9 mouse cellular contexts compared by ENCODE assay signal in the genomic region with DNA sequence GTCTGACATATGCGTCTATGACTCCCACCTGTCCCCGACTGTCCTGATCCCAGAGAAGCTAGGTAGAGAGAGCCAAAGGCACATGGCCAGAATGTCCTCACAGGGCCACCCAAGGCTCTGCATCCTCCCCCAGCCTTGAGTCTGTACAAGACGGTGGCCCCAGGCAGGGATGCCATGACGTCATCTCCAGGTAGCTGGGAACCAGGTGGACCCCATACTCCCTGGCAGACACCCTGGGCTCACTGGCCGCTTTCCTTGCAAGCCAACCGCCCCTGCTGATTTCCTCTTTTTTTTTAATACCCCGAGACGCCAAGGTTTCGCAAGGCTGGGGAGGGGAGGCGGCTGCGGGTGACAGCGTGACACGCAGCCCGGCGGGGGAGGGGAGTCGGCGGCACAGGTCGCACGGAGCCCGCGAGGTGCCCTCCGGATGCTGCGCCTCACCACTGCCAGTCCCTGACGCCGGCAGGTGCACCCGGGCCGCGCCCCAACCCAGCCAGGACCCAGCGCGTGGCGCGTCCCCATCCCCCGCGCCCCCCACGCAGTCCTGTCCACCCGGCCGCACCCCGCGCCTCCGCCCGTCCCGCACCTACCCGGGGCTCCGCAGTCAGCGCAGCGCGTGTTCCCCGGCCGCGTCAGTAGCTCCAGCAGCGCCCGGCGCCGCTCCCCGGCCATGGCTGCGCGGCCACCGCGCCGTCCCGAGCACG. TPM values are rescaled to one million over a fixed set of nuclear protein-coding genes. Genes with fewer than 3 reads are reported as not detected.
A peak's percentile ranks its signal among the peaks of the same experiment; 100 is the strongest.
DNase-seq lines count a peak whose midpoint lies in the region; ATAC-seq and TF ChIP-seq lines count a peak whose summit lies in the region.
"Had no signal": no experiment of that assay in that cellular context is flagged by ENCODE, and none has a peak within 500 bp of the region (broad histone marks: within the 10 kb centered on the region; RNA-seq: fewer than 3 reads in every experiment).

No protein-coding gene starts in this region.

- H3K27me3 ChIP-seq in hindbrain, embryonic 10.5 days (ENCODE audit: insufficient read depth, poor library complexity, severe bottlenecking) = peaks cover 67% of the 10 kb centered on the region
- no peaks in the 10 kb centered on the region for H3K27me3 ChIP-seq in small intestine, adult 2 months (ENCODE audit: control insufficient read depth, insufficient read depth, low read length)

- intact Hi-C loops in left cerebral cortex, postnatal 25 days (cut with DNase I) = loop anchor here (1.0 to 2.0 kb wide), 2 partner anchors 43 to 72 kb away; partner anchors contain the start of gene Get4

- H3K27ac ChIP-seq in cortical plate, adult 2 months (ENCODE audit: insufficient read depth, low read length) = peak overlapping the region; percentile 69
- H3K27ac ChIP-seq in hindbrain, embryonic 10.5 days = peak overlapping the region; percentile 69
- peak overlapping the region; percentile 80 for H3K27ac ChIP-seq in small intestine, adult 2 months (ENCODE audit: insufficient read depth, low read depth, low read length)

- H3K4me1 ChIP-seq in cortical plate, adult 2 months (ENCODE audit: control insufficient read depth, insufficient read depth, low read length) = peaks cover 9% of the 10 kb centered on the region
- peaks cover 18% of the 10 kb centered on the region for H3K4me1 ChIP-seq in hindbrain, embryonic 10.5 days (replicated peaks)
- H3K4me1 ChIP-seq in small intestine, adult 2 months (ENCODE audit: control insufficient read depth, insufficient read depth, insufficient read length, low read length) = peaks cover 28% of the 10 kb centered on the region

- H3K36me3 ChIP-seq in hindbrain, embryonic 10.5 days = no peaks in the 10 kb centered on the region
- H3K36me3 ChIP-seq in small intestine, adult 2 months (ENCODE audit: control insufficient read depth, insufficient read depth, low read length) = peaks cover 9% of the 10 kb centered on the region

- H3K4me3 ChIP-seq in cortical plate, adult 2 months (ENCODE audit: insufficient read depth, low read length) = peak overlapping the region; percentile 73
- peak overlapping the region; percentile 76 for H3K4me3 ChIP-seq in hindbrain, embryonic 10.5 days
- H3K4me3 ChIP-seq in small intestine, adult 2 months (ENCODE audit: low read depth, low read length) = peak overlapping the region; percentile 71

- no peak for TF ChIP-seq CTCF in cortical plate, adult 2 months (IDR thresholded peaks at IDR 0.05; ENCODE audit: extremely low read depth, insufficient read depth, low read length)
- no peak for TF ChIP-seq CTCF in small intestine, adult 2 months (IDR thresholded peaks at IDR 0.05; ENCODE audit: extremely low read depth, insufficient read length, insufficient replicate concordance, low read depth, low read length)

- peak; percentile 71 for ATAC-seq in CD4-positive, CD25-positive, alpha-beta regulatory T cell, adult 4 months
- peak; percentile 60 for ATAC-seq in megakaryocyte, adult 5-6 weeks (ENCODE audit: poor library complexity, severe bottlenecking)

- no peak for TF ChIP-seq POLR2A in cortical plate, adult 2 months (IDR thresholded peaks at IDR 0.05; ENCODE audit: extremely low read depth, insufficient read depth, low read length)
- no peak for TF ChIP-seq POLR2A in small intestine, adult 2 months (IDR thresholded peaks at IDR 0.05; ENCODE audit: low read depth, low read length)

- 2% methylated on average over 60 of the region's 62 CpGs for WGBS in hindbrain, embryonic 10.5 days
- WGBS in small intestine, adult 2 months = 1% methylated on average over 61 of the region's 62 CpGs

- H3K9me3 ChIP-seq in hindbrain, embryonic 10.5 days = no peaks in the 10 kb centered on the region

- peak; percentile 29 for DNase-seq in A20 (ENCODE audit: low read depth, low spot score)
- peak; percentile 27 for DNase-seq in hindbrain, embryonic 10.5 days (ENCODE audit: low spot score)
- peak; percentile 61 to 62 for DNase-seq in left cerebral cortex, postnatal 25 days (ENCODE audit: low spot score in 2 of 2)
- no peak for DNase-seq in embryo, embryonic 10.5 days (ENCODE audit: low spot score)

RNA-seq across cellular contexts. Expression of gene Adap1, which starts 0.6 kb away (rescaled TPM):
- 1 to 10 TPM; 4.8 to 6.0 TPM for polyA plus RNA-seq in CD4-positive, CD25-positive, alpha-beta regulatory T cell, adult 4 months (2017; shearing (Covaris generic))
- 271 and 275 TPM in 2 replicates for polyA plus RNA-seq in cortical plate, adult 2 months (2012; rRNA removed)
- polyA plus RNA-seq in hindbrain, embryonic 10.5 days (2016; fragmentation: Nextera tagmentation; extraction: Ambion mirVana) = 0.65 and 1.5 TPM in 2 replicates
- 100 to 1,000 TPM; 295 to 315 TPM for total RNA-seq in left cerebral cortex, postnatal 25 days (2021)
- total RNA-seq in megakaryocyte, adult 5-6 weeks (2015) = 42.5 and 43.9 TPM in 2 replicates
- 56.9 and 61.1 TPM in 2 replicates for total RNA-seq in megakaryocyte, adult 5-6 weeks (2017)
- 57.8 and 234 TPM in 2 replicates for polyA plus RNA-seq in small intestine, adult 2 months (2012; rRNA removed)

RNA-seq across cellular contexts. Expression of gene Cox19, which starts 26.4 kb away (rescaled TPM):
- 10 to 100 TPM; 49.9 to 52.2 TPM for polyA plus RNA-seq in CD4-positive, CD25-positive, alpha-beta regulatory T cell, adult 4 months (2017; shearing (Covaris generic))
- polyA plus RNA-seq in cortical plate, adult 2 months (2012; rRNA removed) = 90.2 and 92.7 TPM in 2 replicates
- 116 and 147 TPM in 2 replicates for polyA plus RNA-seq in hindbrain, embryonic 10.5 days (2016; fragmentation: Nextera tagmentation; extraction: Ambion mirVana)
- 10 to 100 TPM; 65.6 to 70.7 TPM for total RNA-seq in left cerebral cortex, postnatal 25 days (2021)
- total RNA-seq in megakaryocyte, adult 5-6 weeks (2015) = 35.6 and 42.6 TPM in 2 replicates
- 20.0 and 24.6 TPM in 2 replicates for total RNA-seq in megakaryocyte, adult 5-6 weeks (2017)
- 58.8 and 104 TPM in 2 replicates for polyA plus RNA-seq in small intestine, adult 2 months (2012; rRNA removed)

RNA-seq across cellular contexts. Expression of gene Cyp2w1, which starts 27.6 kb away (rescaled TPM):
- polyA plus RNA-seq in CD4-positive, CD25-positive, alpha-beta regulatory T cell, adult 4 months (2017; shearing (Covaris generic)) = not detected
- polyA plus RNA-seq in cortical plate, adult 2 months (2012; rRNA removed) = not detected in 2 replicates
- not detected in 2 replicates for polyA plus RNA-seq in hindbrain, embryonic 10.5 days (2016; fragmentation: Nextera tagmentation; extraction: Ambion mirVana)
- total RNA-seq in left cerebral cortex, postnatal 25 days (2021) = not detected
- total RNA-seq in megakaryocyte, adult 5-6 weeks (2015) = not detected in 2 replicates
- total RNA-seq in megakaryocyte, adult 5-6 weeks (2017) = not detected in 2 replicates
- polyA plus RNA-seq in small intestine, adult 2 months (2012; rRNA removed) = 0.32 and 2.0 TPM in 2 replicates
- polyA plus RNA-seq: frontal cortex, adult 2 months had no signal

RNA-seq across cellular contexts. Expression of gene Gpr146, which starts 52.7 kb away (rescaled TPM):
- polyA plus RNA-seq in CD4-positive, CD25-positive, alpha-beta regulatory T cell, adult 4 months (2017; shearing (Covaris generic)) = 10 to 100 TPM in 1 of 2 experiments, 1 to 10 TPM in 1; 8.1 to 11.3 TPM
- polyA plus RNA-seq in cortical plate, adult 2 months (2012; rRNA removed) = 15.3 and 16.3 TPM in 2 replicates
- 2.0 and 2.8 TPM in 2 replicates for polyA plus RNA-seq in hindbrain, embryonic 10.5 days (2016; fragmentation: Nextera tagmentation; extraction: Ambion mirVana)
- total RNA-seq in left cerebral cortex, postnatal 25 days (2021) = 10 to 100 TPM; 12.0 to 13.5 TPM
- 9.8 and 13.1 TPM in 2 replicates for total RNA-seq in megakaryocyte, adult 5-6 weeks (2015)
- total RNA-seq in megakaryocyte, adult 5-6 weeks (2017) = 9.6 and 14.8 TPM in 2 replicates
- polyA plus RNA-seq in small intestine, adult 2 months (2012; rRNA removed) = 4.0 and 6.8 TPM in 2 replicates
